Mouse (Mus musculus) adrenal gland, postnatal 36 days (tissue): ENCODE results near the gene Olfr1394. TPM values are rescaled to one million over a fixed set of nuclear protein-coding genes. Genes with fewer than 3 reads are reported as not detected.
"Not testable (repeated sequence)": the region's sequence is repeated elsewhere in the genome, so short reads cannot be mapped to it uniquely, and the experiment has no call there.

Experiments used
- DNase-seq, 2 experiments: peaks; one replicate each; pipeline ENCODE4 v3.0.0; 2021; ENCODE audit warnings: mixed read lengths in 1 of 2
- long read RNA-seq, 2 experiments: library from polyadenylated mRNA; stranded (forward); transcript quantifications; one replicate each; pipeline ENCODE4 v2.0.0; 2021; ENCODE audit warnings: borderline sequencing depth in 2 of 2
- total RNA-seq, 2 experiments: library from RNA; stranded (reverse); gene quantifications; 2 replicates each; pipeline ENCODE4 v1.2.3; 2021

The Olfr1394 gene
- total RNA-seq = not detected
- long read RNA-seq, experiment 1 = 0 reads
- long read RNA-seq, experiment 2 = 0 reads

DNA sequence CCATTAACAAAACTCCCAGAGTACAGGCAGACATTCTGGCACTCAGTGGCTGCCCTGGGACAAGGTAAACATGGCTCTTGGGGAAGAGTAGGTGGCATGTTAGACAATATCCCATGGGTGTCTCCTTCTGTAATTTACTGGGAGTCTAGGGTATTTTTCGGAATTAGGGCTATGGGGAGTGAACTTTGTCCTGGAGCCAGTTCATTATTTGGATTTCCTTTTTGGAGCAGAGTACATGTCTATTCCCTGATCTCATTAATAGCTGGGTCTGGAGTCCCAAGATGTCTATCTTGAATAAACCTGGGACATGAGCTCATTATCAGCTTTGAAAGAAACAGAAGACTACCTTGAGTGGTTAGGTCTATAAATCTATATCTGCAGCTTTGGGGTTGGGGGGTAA is at the start of gene Olfr1394:
Gene Olfr1394, plus strand, starts transcription at position 301 of the 400 bp plus-strand sequence.
- no peak for DNase-seq

- DNase-seq = no peak
These were observed 48.4 kb upstream of the Olfr1394 start for GRCm38 (mm10) chr11:49105752-49106151.

GRCm38 (mm10) chr11:49107650-49108537 is 46.3 kb upstream of the Olfr1394 start:
- DNase-seq = no peak

DNA sequence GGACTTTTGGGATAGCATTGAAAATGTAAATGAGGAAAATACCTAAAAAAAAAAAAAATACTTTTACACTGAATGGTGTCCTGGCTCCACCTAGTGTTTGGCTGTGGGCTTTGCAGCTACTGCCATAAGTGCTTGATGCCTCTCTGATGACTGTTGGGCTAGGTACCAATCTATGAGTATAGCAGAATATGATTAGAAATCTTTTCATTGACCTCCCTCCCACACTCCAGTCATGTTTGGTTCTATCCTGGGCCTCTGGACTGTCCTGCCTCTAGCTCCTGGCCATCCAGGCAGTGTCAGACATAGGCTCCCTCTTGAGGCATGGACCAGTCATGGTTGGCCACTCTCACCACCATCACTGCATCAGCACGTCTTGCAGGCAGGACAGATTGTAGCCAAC is 45.3 kb upstream of the Olfr1394 start:
- DNase-seq = peak; percentile 32 to 49

DNA sequence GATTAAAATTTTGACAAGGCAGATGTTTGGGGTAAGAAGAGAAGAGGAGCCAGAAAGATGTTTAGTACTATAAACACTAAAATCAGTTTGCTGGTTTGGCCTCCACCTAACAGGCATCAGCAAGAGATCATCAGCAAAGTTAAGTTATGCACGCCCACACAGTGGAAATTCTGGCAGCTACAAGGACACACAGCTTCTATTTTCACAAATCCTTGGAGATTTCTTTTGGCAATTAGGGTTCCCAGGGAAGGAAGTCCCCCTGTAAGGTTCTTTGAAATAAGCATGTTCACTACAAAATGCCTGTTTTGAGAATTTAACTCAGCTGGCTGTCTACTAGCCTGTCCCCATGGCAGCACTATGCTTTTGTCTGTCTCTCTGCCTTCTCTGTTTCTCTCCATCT is 43.2 kb upstream of the Olfr1394 start:
- no peak for DNase-seq

GRCm38 (mm10) chr11:49112624-49113219 is 41.5 kb upstream of the Olfr1394 start:
- DNase-seq = no peak

DNA sequence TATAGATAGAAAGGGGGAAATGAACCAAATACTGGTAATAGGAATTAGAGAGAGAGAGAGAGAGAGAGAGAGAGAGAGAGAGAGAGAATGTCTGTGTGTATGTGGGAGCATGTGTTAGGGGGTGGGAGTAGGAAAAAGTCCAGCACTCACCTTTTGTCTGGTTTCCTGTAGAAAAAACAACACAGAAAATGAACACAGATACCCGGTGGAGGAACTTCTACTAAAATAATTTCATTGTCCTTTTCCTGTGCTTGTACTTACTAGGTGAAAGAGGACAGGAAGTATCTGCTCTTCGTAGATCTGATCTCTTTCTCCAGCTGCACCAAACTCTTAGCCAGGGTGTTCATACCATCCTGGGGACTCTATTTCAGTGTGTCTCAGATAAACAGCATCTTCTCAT is 40.0 kb upstream of the Olfr1394 start:
- DNase-seq = no peak

- no peak for DNase-seq
These were observed 39.4 kb upstream of the Olfr1394 start, which contains the start of gene Olfr1396 for GRCm38 (mm10) chr11:49114774-49115173. TSS of gene Olfr1396 (minus strand) at chr11:49114874.

GRCm38 (mm10) chr11:49119635-49120034 is 34.5 kb upstream of the Olfr1394 start:
- DNase-seq = no peak

GRCm38 (mm10) chr11:49124169-49124568 is 30.0 kb upstream of the Olfr1394 start:
- no peak for DNase-seq

DNA sequence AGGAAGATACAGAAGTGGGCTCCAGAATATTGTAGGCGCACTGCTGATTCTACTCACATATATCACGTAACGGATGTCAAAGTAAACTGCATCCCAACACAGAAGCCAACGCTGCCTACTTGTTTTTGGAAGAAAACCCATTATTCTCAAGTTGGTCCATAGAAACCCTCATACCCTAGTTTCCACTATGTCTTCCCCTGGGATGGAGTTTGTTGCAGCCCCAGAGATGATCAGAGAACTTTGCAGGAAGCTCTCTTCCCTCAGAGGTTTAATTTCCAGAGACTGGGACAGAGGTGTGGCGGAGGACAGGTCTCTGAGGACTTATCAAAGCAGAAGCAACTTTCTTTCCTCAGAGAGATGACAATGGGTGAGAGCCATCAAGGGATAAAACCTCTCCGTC is 12.2 kb upstream of the Olfr1394 start, which contains the start of gene Olfr1395:
Gene Olfr1395, plus strand, starts transcription at position 301 of the 400 bp plus-strand sequence.
- DNase-seq = no peak

DNA sequence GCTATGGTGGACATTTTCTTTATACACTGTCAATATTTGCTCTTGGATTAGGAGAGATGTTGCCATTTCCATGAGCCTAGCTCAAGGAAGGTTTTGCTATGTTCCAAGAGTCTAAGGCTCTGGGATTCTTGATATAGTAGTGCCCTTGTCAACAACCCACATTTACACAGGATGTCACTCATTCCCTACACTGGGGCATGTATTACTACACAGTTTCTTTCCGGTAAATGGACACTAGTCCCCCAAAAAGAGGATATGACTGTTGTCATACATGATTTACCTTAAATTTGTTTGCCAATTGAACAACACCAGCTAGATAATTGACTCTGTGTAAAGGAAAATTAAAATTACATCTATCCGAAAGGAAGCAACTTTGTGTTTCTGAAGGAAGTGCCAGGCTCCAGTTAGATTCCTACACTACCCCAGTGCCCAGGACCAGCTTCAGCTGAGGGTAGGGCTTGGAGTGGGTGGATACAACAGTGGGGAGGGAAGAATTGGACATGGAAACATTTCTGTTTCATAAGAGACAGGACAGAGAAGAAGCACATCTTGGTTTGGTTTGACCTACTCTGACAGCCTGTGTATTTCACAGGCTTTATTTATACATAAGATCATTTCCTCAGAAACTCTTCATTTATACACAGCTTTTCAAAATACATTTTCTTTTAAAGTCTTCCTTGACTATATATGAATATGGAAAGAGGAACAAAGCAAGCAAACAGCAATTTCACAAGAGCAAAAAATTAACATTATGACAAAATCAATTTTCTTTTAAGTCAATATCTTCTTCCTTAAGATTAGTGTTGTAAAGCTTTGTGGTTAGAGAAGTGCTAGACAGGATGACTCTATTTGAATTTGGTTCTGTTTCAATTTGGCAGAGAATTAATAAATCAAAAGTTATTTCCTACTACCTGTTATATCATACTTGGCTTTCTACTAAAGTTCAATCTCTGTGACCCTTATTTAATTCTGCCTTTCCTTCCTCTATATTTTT is 2.9 kb downstream of the Olfr1394 start:
- no peak for DNase-seq

- DNase-seq = peak in 1 of 2 experiments; percentile 12
These were observed 14.8 kb downstream of the Olfr1394 start for GRCm38 (mm10) chr11:49168839-49169611.

- no peak for DNase-seq
These were observed 16.4 kb downstream of the Olfr1394 start for GRCm38 (mm10) chr11:49170576-49170975.

GRCm38 (mm10) chr11:49175345-49175744 is 21.2 kb downstream of the Olfr1394 start:
- no peak for DNase-seq

DNA sequence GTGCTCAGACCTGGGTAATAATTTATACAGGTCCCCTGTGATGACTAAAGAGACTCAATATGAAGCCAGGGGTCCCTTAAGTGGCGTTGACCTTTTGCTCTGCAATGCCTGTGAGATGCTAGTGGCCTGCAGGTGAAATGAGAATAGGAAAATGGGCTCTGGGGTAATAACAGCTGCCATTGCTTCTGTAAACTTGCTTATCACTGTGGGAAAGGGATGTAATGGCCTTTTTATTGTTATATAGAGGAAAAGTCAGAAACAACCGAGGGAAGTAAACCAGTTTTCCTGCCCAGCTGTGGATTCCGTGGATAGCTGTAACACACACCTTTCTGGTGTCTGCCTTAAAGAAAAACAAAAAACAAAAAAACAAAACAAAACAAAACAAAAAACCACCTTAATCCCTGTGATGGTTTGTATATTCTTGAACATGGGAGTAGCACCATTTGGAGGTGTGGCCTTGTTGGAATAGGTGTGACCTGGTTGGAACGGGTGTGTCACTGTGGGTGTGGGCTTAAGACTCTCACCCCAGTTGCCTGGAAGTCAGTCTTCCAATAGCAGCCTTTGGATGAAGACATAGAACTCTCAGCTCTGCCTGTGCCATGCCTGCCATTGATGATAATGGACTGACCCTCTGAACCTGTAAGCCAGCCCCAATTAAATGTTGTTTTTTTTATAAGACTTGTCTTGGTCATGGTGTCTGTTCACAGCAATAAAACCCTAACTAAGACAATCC is 22.0 kb downstream of the Olfr1394 start:
- DNase-seq = not testable (repeated sequence)

GRCm38 (mm10) chr11:49183172-49183571 is 29.0 kb downstream of the Olfr1394 start:
- no peak for DNase-seq

GRCm38 (mm10) chr11:49186452-49186851 is 32.3 kb downstream of the Olfr1394 start:
- DNase-seq = no peak

GRCm38 (mm10) chr11:49186955-49187488 is 32.8 kb downstream of the Olfr1394 start, which contains the start of gene Btnl9:
TSS of gene Btnl9 (minus strand) at chr11:49187159.
- DNase-seq = no peak

- DNase-seq = no peak
These were observed 33.5 kb downstream of the Olfr1394 start for GRCm38 (mm10) chr11:49187701-49188100.
